16 mouse cellular contexts compared by ENCODE assay signal in genomic region chr10:40448444-40448843, GRCm38 (mm10).
DNase-seq lines count a peak whose midpoint lies in the region; ATAC-seq and TF ChIP-seq lines count a peak whose summit lies in the region.
"Had no signal": no experiment of that assay in that cellular context is flagged by ENCODE, and none has a peak within 500 bp of the region (broad histone marks: within the 10 kb centered on the region; RNA-seq: fewer than 3 reads in every experiment).

No protein-coding gene starts in this region.

- WGBS in heart, embryonic 15.5 days = 44% methylated on average over 3 of the region's 3 CpGs
- 52% methylated on average over 3 of the region's 3 CpGs for WGBS in lung, embryonic 15.5 days
- WGBS in macrophage (ENCODE audit: missing documents) = 0% methylated on average over 3 of the region's 3 CpGs

- no peak for TF ChIP-seq CTCF in bone marrow macrophage, adult 2 months (IDR thresholded peaks at IDR 0.05; ENCODE audit: low read depth, low read length)

- no peaks in the 10 kb centered on the region for H3K36me3 ChIP-seq in heart, embryonic 15.5 days
- no peaks in the 10 kb centered on the region for H3K36me3 ChIP-seq in lung, embryonic 15.5 days
- no peaks in the 10 kb centered on the region for H3K36me3 ChIP-seq in macrophage (ENCODE audit: inconsistent target)
- H3K36me3 ChIP-seq: embryonic facial prominence, embryonic 13.5 days had no signal

- no peaks in the 10 kb centered on the region for H3K9me3 ChIP-seq in heart, embryonic 15.5 days (replicated peaks)
- H3K9me3 ChIP-seq in lung, embryonic 15.5 days = no peaks in the 10 kb centered on the region
- H3K9me3 ChIP-seq: embryonic facial prominence, embryonic 13.5 days had no signal

- no peak for ATAC-seq in heart, embryonic 15.5 days (replicated peaks; ENCODE audit: insufficient number of reproducible peaks, insufficient read depth, low FRiP score, low read depth)
- ATAC-seq in lung, embryonic 15.5 days (ENCODE audit: borderline replicate concordance, extremely low read depth, low FRiP score, low TSS enrichment) = no peak

- no peak for DNase-seq in heart, postnatal 4 days
- no peak for DNase-seq in lung, postnatal 10 days
- no peak for DNase-seq in urinary bladder, adult 18-20 months (ENCODE audit: low spot score in 2 of 2)
- no peak for DNase-seq in ovary, postnatal 14 days (ENCODE audit: low spot score)
- DNase-seq: adrenal gland, postnatal 14 days; cerebellum, adult 8-10 months; gastrocnemius, postnatal 14 days; kidney, adult 2 months; kidney, postnatal 25 days; right cerebral cortex, postnatal 14 days had no signal

- H3K4me1 ChIP-seq in heart, embryonic 15.5 days (replicated peaks) = peaks cover 20% of the 10 kb centered on the region
- peaks cover 32% of the 10 kb centered on the region for H3K4me1 ChIP-seq in lung, embryonic 15.5 days
- peaks cover 50% of the 10 kb centered on the region for H3K4me1 ChIP-seq in bone marrow macrophage, adult 2 months (ENCODE audit: control insufficient read depth, insufficient read depth, low read length)

- H3K9ac ChIP-seq in heart, embryonic 15.5 days = no peak overlapping the region
- no peak overlapping the region for H3K9ac ChIP-seq in lung, embryonic 15.5 days
- H3K9ac ChIP-seq: embryonic facial prominence, embryonic 13.5 days had no signal

- no peak for TF ChIP-seq POLR2A in bone marrow macrophage, adult 2 months (IDR thresholded peaks at IDR 0.05; ENCODE audit: borderline replicate concordance, low read depth, low read length)

- H3K27me3 ChIP-seq in heart, embryonic 15.5 days = no peaks in the 10 kb centered on the region
- H3K27me3 ChIP-seq in lung, embryonic 15.5 days = no peaks in the 10 kb centered on the region
- H3K27me3 ChIP-seq: embryonic facial prominence, embryonic 13.5 days had no signal

- no peak overlapping the region for H3K4me3 ChIP-seq in heart, embryonic 15.5 days
- no peak overlapping the region for H3K4me3 ChIP-seq in lung, embryonic 15.5 days
- peak overlapping the region; percentile 46 for H3K4me3 ChIP-seq in bone marrow macrophage, adult 2 months (ENCODE audit: insufficient read depth, low read length)
- no peak overlapping the region for H3K4me3 ChIP-seq in macrophage (ENCODE audit: inconsistent target)
- H3K4me3 ChIP-seq: embryonic facial prominence, embryonic 13.5 days had no signal

- H3K4me2 ChIP-seq in heart, embryonic 15.5 days = no peak overlapping the region
- no peak overlapping the region for H3K4me2 ChIP-seq in lung, embryonic 15.5 days
- H3K4me2 ChIP-seq: embryonic facial prominence, embryonic 13.5 days; heart, embryonic 11.5 days had no signal

- H3K79me2 ChIP-seq in macrophage (ENCODE audit: inconsistent target) = peaks cover 49% of the 10 kb centered on the region

- peak overlapping the region; percentile 21; the same call in 1 of the 2 replicates for H3K27ac ChIP-seq in heart, embryonic 15.5 days
- H3K27ac ChIP-seq in lung, embryonic 15.5 days = peak overlapping the region; percentile 58; the same call in 1 of the 2 replicates
- peak overlapping the region; percentile 99 for H3K27ac ChIP-seq in bone marrow macrophage, adult 2 months (ENCODE audit: insufficient read depth, low read depth, low read length)
- peak overlapping the region; percentile 94 for H3K27ac ChIP-seq in macrophage
- H3K27ac ChIP-seq: embryonic facial prominence, embryonic 13.5 days had no signal

Comparison
In these comparisons a context has a peak if more than half of its experiments do, and no peak if none do; other contexts are left out.
1. H3K27ac ChIP-seq: peak in every context shown above with its lines; median percentile 99 in bone marrow macrophage, adult 2 months; 94 in macrophage; 58 in lung, embryonic 15.5 days; 21 in heart, embryonic 15.5 days.